Mouse (Mus musculus) olfactory bulb, adult 2 months (tissue): Measurements from ENCODE around the gene Tpsb2.

Experiments used
- CTCF ChIP-seq: fragments of 200-500 bp; IDR thresholded peaks from 2 replicates; pipeline ENCODE4 v1.5.1; 2012; ENCODE audit warnings: low read depth, mild to moderate bottlenecking, low read length, moderate library complexity; ENCODE audit not compliant: insufficient read depth
- POLR2A ChIP-seq: fragments of 200-500 bp; IDR thresholded peaks from 2 replicates; pipeline ENCODE4 v1.6.1; 2012; ENCODE audit warnings: mild to moderate bottlenecking, low read depth, low read length, moderate library complexity; ENCODE audit not compliant: insufficient read depth

DNA sequence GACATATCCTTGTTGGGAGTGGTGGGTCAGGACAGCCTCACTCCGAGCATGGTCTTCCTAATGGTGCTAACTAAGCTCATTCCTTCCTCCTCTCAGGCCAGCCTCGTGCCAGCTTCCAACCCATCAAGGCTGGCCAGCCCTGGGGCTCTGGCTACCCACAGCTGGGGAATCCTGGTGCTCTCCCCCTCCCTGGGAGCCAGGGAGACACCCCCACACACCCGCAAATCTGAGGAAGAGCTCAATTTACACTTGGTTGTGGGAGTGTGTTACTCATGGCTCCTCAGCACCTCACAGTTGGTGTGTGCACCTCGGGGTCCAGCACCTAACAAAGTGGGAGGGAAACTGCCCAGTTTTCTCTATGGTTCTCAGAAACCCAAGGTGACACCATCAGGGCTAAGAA is 45.1 kb downstream of the Tpsb2 start:
- TF ChIP-seq POLR2A = no peak
- no peak for TF ChIP-seq CTCF
